Mouse (Mus musculus): Measurements from ENCODE around the gene Cxcl12. TPM values are rescaled to one million over a fixed set of nuclear protein-coding genes. Genes with fewer than 3 reads are reported as not detected.

Cxcl12 gene
- polyA plus RNA-seq, 2 experiments = 41.3 to 43.6 TPM

DNA sequence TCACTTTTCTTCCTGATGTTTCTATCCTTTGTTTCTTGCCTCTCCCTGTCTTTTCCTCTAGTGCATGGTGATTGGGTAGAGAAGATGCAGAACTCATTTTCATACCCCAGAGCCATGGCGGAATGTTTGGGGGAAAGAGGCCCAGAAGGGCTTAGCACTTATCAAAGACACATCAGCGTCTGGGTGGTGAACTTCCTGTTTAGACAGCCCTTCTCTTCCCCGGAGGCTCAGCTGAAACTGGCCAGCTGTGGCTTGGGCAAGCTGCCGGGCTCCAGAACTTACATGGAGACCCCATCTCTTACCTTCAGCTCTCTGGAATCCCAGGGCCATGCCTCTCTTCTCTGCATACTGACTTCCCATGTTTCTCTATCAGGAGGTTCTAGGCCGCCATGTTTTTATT is 32.6 kb downstream of the Cxcl12 start:
- H3K4me3 ChIP-seq (ENCODE audit: insufficient read depth in 1 of 2, low read depth in 2 of 2, low read length in 2 of 2) = no peak overlapping the region
- DNase-seq (ENCODE audit: low read depth in 3 of 3, low spot score in 3 of 3) = no peak
- H3K9me3 ChIP-seq (ENCODE audit: control insufficient read depth, low read length) = no peaks in the 10 kb centered on the region
- 0 out of 4 replicates have a peak, but pooled peaks cover 0 to 2% of the 10 kb centered on the region in 2 experiments for H3K4me1 ChIP-seq (replicated peaks; ENCODE audit: control insufficient read depth in 2 of 2, insufficient read depth in 2 of 2, low read length in 1 of 2)
- TF ChIP-seq CTCF (IDR thresholded peaks at IDR 0.05; ENCODE audit: low read depth) (no peak), EP300 (IDR thresholded peaks at IDR 0.05; ENCODE audit: low read depth) (no peak)
- no peak for ATAC-seq (ENCODE audit: insufficient read depth)
- H3K27me3 ChIP-seq (ENCODE audit: control insufficient read depth, insufficient read depth, low read length) = no peaks in the 10 kb centered on the region
- H3K27ac ChIP-seq = no peak overlapping the region
- no peak overlapping the region for H3K9ac ChIP-seq (replicated peaks)
- H3K36me3 ChIP-seq (replicated peaks; ENCODE audit: control insufficient read depth, insufficient read depth, low read depth) = no peaks in the 10 kb centered on the region
- no peak overlapping the region for H3K4me2 ChIP-seq (ENCODE audit: low read depth)
- WGBS (ENCODE audit: insufficient replicate concordance) = 17% methylated on average over 5 of the region's 5 CpGs

DNA sequence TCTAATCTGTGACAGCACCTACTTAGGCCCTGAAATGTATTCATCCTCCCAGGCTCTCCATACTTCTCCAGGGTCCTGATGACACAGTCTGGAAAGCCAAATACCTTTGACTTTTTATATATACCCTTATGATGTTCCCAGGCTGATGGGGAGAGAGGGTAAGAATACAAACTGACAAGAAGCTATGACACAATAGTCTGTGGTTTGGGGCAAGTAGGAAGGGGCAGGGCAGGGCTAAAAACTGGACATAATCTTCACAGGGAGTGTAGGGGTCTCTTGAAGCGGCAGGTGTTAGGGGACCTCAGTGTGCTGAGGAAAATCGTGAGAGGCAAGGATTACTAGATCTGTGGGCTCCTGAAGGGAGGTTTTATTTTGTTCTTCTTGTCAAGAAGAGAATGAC is 33.1 kb downstream of the Cxcl12 start:
- no peaks in the 10 kb centered on the region for H3K27me3 ChIP-seq (ENCODE audit: control insufficient read depth, insufficient read depth, low read length)
- H3K4me3 ChIP-seq (ENCODE audit: insufficient read depth in 1 of 2, low read depth in 2 of 2, low read length in 2 of 2) = no peak overlapping the region
- TF ChIP-seq EP300 (IDR thresholded peaks at IDR 0.05; ENCODE audit: low read depth) = no peak
- TF ChIP-seq CTCF (IDR thresholded peaks at IDR 0.05; ENCODE audit: low read depth) = no peak
- WGBS (ENCODE audit: insufficient replicate concordance) = 62% methylated on average over 2 of the region's 2 CpGs
- no peak overlapping the region for H3K27ac ChIP-seq
- H3K4me1 ChIP-seq (replicated peaks; ENCODE audit: control insufficient read depth in 2 of 2, insufficient read depth in 2 of 2, low read length in 1 of 2) = 0 out of 4 replicates have a peak, but pooled peaks cover 0 to 2% of the 10 kb centered on the region in 2 experiments
- H3K36me3 ChIP-seq (replicated peaks; ENCODE audit: control insufficient read depth, insufficient read depth, low read depth) = no peaks in the 10 kb centered on the region
- ATAC-seq (ENCODE audit: insufficient read depth) = no peak
- H3K9ac ChIP-seq (replicated peaks) = no peak overlapping the region
- H3K9me3 ChIP-seq (ENCODE audit: control insufficient read depth, low read length) = no peaks in the 10 kb centered on the region
- no peak overlapping the region for H3K4me2 ChIP-seq (ENCODE audit: low read depth)
- DNase-seq (ENCODE audit: low read depth in 3 of 3, low spot score in 3 of 3) = no peak

DNA sequence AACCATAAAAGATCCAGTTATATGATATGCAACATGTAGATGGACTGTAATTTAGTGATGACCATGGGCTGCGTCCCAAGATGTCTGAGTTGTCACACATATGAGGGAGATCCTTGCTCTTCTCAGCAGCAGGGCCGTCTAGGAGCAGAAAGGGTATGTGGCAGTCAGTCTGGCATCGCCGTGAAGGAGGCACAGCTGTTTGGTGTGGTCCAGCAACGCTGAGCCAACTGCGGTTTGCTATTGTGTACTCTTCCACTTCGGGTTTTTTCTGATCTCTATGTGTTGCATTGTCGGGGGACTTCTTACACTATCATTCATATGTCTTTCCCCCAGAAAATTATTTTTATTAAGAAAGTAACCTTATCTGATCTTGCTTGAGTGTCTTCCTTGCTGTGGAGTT is 33.5 kb downstream of the Cxcl12 start:
- H3K4me2 ChIP-seq (ENCODE audit: low read depth) = no peak overlapping the region
- H3K36me3 ChIP-seq (replicated peaks; ENCODE audit: control insufficient read depth, insufficient read depth, low read depth) = no peaks in the 10 kb centered on the region
- no peak overlapping the region for H3K4me3 ChIP-seq (ENCODE audit: insufficient read depth in 1 of 2, low read depth in 2 of 2, low read length in 2 of 2)
- H3K9me3 ChIP-seq (ENCODE audit: control insufficient read depth, low read length) = no peaks in the 10 kb centered on the region
- 64% methylated on average over 8 of the region's 8 CpGs for WGBS (ENCODE audit: insufficient replicate concordance)
- TF ChIP-seq EP300 (IDR thresholded peaks at IDR 0.05; ENCODE audit: low read depth) (no peak), CTCF (IDR thresholded peaks at IDR 0.05; ENCODE audit: low read depth) (no peak)
- H3K4me1 ChIP-seq (replicated peaks; ENCODE audit: control insufficient read depth in 2 of 2, insufficient read depth in 2 of 2, low read length in 1 of 2) = 0 out of 4 replicates have a peak, but pooled peaks cover 0 to 2% of the 10 kb centered on the region in 2 experiments
- no peak overlapping the region for H3K27ac ChIP-seq
- no peak for DNase-seq (ENCODE audit: low read depth in 3 of 3, low spot score in 3 of 3)
- ATAC-seq (ENCODE audit: insufficient read depth) = no peak
- H3K9ac ChIP-seq (replicated peaks) = no peak overlapping the region
- H3K27me3 ChIP-seq (ENCODE audit: control insufficient read depth, insufficient read depth, low read length) = no peaks in the 10 kb centered on the region

GRCm38 (mm10) chr6:117202856-117203400 is 34.6 kb downstream of the Cxcl12 start:
- WGBS (ENCODE audit: insufficient replicate concordance) = 52% methylated on average over 2 of the region's 2 CpGs
- Histone ChIP-seq H3K4me3 (ENCODE audit: insufficient read depth in 1 of 2, low read depth in 2 of 2, low read length in 2 of 2) (no peak overlapping the region), H3K27me3 (ENCODE audit: control insufficient read depth, insufficient read depth, low read length) (no peaks in the 10 kb centered on the region), H3K9me3 (ENCODE audit: control insufficient read depth, low read length) (no peaks in the 10 kb centered on the region), H3K4me2 (ENCODE audit: low read depth) (no peak overlapping the region), H3K27ac (no peak overlapping the region), H3K36me3 (replicated peaks; ENCODE audit: control insufficient read depth, insufficient read depth, low read depth) (no peaks in the 10 kb centered on the region), H3K9ac (replicated peaks) (no peak overlapping the region), H3K4me1 (replicated peaks; ENCODE audit: control insufficient read depth in 2 of 2, insufficient read depth in 2 of 2, low read length in 1 of 2) (0 out of 4 replicates have a peak, but pooled peaks cover 0 to 2% of the 10 kb centered on the region in 2 experiments)
- no peak for TF ChIP-seq CTCF (IDR thresholded peaks at IDR 0.05; ENCODE audit: low read depth)
- no peak for TF ChIP-seq EP300 (IDR thresholded peaks at IDR 0.05; ENCODE audit: low read depth)
- no peak for DNase-seq (ENCODE audit: low read depth in 3 of 3, low spot score in 3 of 3)
- no peak for ATAC-seq (ENCODE audit: insufficient read depth)

DNA sequence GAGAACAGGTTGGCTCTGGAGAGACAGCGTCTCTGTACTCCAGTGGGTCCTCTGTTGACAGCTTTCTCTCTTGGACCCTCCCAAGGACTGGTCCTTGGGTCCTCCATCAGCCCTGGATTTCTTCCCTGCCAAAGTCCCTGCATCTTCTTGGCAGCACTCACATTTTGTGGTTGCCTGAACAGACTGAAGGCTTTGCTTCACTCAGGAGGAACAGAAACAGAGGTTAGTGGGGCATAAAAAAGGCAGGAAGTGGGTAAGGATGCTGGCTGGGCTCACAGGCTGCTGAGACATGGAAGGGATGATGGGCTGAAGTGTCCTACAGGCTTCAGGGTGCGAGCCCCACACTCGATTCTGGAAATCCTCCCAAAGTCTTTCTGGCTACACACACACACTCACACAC is 35.8 kb downstream of the Cxcl12 start:
- H3K36me3 ChIP-seq (replicated peaks; ENCODE audit: control insufficient read depth, insufficient read depth, low read depth) = no peaks in the 10 kb centered on the region
- ATAC-seq (ENCODE audit: insufficient read depth) = no peak
- H3K9ac ChIP-seq (replicated peaks) = no peak overlapping the region
- 0 out of 4 replicates have a peak, but pooled peaks cover 0 to 2% of the 10 kb centered on the region in 2 experiments for H3K4me1 ChIP-seq (replicated peaks; ENCODE audit: control insufficient read depth in 2 of 2, insufficient read depth in 2 of 2, low read length in 1 of 2)
- WGBS (ENCODE audit: insufficient replicate concordance) = 55% methylated on average over 3 of the region's 3 CpGs
- no peak overlapping the region for H3K4me3 ChIP-seq (ENCODE audit: insufficient read depth in 1 of 2, low read depth in 2 of 2, low read length in 2 of 2)
- no peak overlapping the region for H3K27ac ChIP-seq
- H3K9me3 ChIP-seq (ENCODE audit: control insufficient read depth, low read length) = no peaks in the 10 kb centered on the region
- no peak overlapping the region for H3K4me2 ChIP-seq (ENCODE audit: low read depth)
- no peak for DNase-seq (ENCODE audit: low read depth in 3 of 3, low spot score in 3 of 3)
- no peaks in the 10 kb centered on the region for H3K27me3 ChIP-seq (ENCODE audit: control insufficient read depth, insufficient read depth, low read length)
- TF ChIP-seq EP300 (IDR thresholded peaks at IDR 0.05; ENCODE audit: low read depth) (no peak), CTCF (IDR thresholded peaks at IDR 0.05; ENCODE audit: low read depth) (no peak)
